Mouse (Mus musculus) bone marrow, adult 2 months (tissue): Measurements from ENCODE around the gene Sptlc2. TPM values are rescaled to one million over a fixed set of nuclear protein-coding genes. Genes with fewer than 3 reads are reported as not detected.

Experiments
- H3K27ac ChIP-seq: fragments of 200-500 bp; 2 replicates; pipeline ENCODE4 v1.5.1; 2012; ENCODE audit warnings: low read depth, mild to moderate bottlenecking, control low read depth, inconsistent platforms, low read length; ENCODE audit not compliant: control insufficient read depth, poor library complexity, insufficient read depth
- H3K4me1 ChIP-seq: fragments of 200-500 bp; 2 replicates; pipeline ENCODE4 v1.6.1; 2011; ENCODE audit warnings: low read length; ENCODE audit not compliant: control insufficient read depth, insufficient read depth
- H3K4me3 ChIP-seq: fragments of 200-500 bp; replicated peaks from 2 replicates; pipeline ENCODE3; 2011; ENCODE audit warnings: mild to moderate bottlenecking, low read depth, low read length, control low read depth; ENCODE audit not compliant: control insufficient read depth
- CTCF ChIP-seq: fragments of 200-500 bp; IDR thresholded peaks from 2 replicates; pipeline ENCODE4 v1.5.1; 2011; ENCODE audit warnings: low read length, control low read depth; ENCODE audit not compliant: control insufficient read depth, insufficient read depth
- POLR2A ChIP-seq: fragments of 200-500 bp; IDR thresholded peaks from 2 replicates; pipeline ENCODE4 v1.6.1; 2011; ENCODE audit warnings: low read depth, mild to moderate bottlenecking, control low read depth, low read length, borderline replicate concordance; ENCODE audit not compliant: control insufficient read depth
- WGBS: fragments of 180-500 bp; shearing (Covaris S2); methylation state at CpG from one replicate; pipeline ENCODE4 v1.1.7; 2018; 5-methylcytosine and 5-hydroxymethylcytosine counted together
- polyA plus RNA-seq: library from polyadenylated mRNA; stranded (reverse); fragments of >200 nt; gene quantifications from 2 replicates; pipeline ENCODE4 v1.2.4, GENCODE M21; 2011; ENCODE audit warnings: low replicate concordance; ENCODE audit not compliant: missing spikeins, insufficient read depth, insufficient read length

Gene Sptlc2
- 10.7 and 31.6 TPM in 2 replicates for polyA plus RNA-seq

- peak within 1 kb of the TSS; percentile 94 for H3K27ac ChIP-seq
- TF ChIP-seq CTCF = no peak
- peak; percentile 84; the same call in 1 of the 2 replicates for TF ChIP-seq POLR2A
- H3K4me3 ChIP-seq = peak within 1 kb of the TSS; percentile 92
- under 1% methylated on average over 45 of the region's 45 CpGs for WGBS
- no peaks in the 10 kb centered on the region; the same call in 1 of the 2 replicates for H3K4me1 ChIP-seq
Measured at GRCm38 (mm10) chr12:87388122-87388774, at the start of gene Sptlc2. Gene Sptlc2 (minus strand): TSS chr12:87388355.

DNA sequence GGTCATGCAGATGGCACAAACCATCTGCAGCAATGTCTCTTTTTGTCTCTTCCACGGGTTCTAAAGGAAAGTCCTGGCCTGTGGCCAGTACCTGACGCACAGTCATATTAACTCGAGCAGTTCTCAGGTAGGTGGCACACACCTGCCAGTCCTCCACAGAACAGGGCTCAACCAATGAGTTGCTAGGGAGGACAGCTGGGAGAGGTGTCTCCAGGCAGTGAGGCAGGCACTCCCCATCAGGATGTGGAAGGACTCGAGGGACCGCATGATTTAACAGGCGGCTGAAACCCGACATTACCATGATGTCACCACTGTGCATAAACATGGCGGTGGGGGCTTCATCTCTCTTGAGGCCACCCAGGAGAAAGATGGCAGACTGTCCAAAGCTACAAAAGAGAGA, 40.7 kb upstream of the Sptlc2 start:
- Histone ChIP-seq H3K27ac (no peak overlapping the region), H3K4me1 (no peaks in the 10 kb centered on the region), H3K4me3 (no peak overlapping the region)
- TF ChIP-seq CTCF (no peak), POLR2A (no peak)
- 80% methylated on average over 8 of the region's 8 CpGs for WGBS

- Histone ChIP-seq H3K4me3 (no peak overlapping the region), H3K27ac (no peak overlapping the region), H3K4me1 (no peaks in the 10 kb centered on the region)
- no peak for TF ChIP-seq CTCF
- no peak for TF ChIP-seq POLR2A
- 92% methylated on average over 2 of the region's 2 CpGs for WGBS
Measured at GRCm38 (mm10) chr12:87428295-87428694, 40.1 kb upstream of the Sptlc2 start.

DNA sequence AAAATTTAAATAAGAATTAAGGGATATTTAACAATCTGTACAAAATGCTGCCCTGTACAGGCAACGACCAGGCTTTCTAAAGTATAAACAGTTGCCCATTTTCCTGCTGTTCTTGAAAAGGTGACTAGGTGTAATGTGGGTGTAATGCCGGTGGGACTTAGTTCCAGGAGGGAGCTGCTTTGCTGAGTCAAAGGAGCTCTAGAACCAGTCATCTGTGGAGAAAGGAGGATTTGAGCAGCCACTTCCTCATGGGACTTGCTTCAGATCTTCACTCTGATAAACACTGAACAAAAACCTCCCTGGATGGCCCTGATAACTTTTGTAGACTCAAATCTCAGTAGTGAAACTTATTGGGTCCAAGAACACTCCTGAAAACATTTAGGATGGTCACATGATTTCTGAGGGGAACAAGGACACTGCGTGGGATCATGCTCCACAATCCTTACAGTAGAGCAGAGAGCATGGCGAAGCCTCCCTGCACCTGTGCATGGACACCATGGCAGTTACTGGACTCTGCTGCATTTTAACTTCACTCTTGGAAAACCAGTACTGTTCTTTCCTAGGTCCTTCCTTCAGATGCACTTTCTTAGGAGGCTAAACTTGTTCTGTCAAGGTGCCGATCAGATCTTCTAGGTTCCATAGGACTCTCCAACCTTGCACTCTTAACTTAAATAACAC, 38.3 kb upstream of the Sptlc2 start:
- Histone ChIP-seq H3K27ac (no peak overlapping the region), H3K4me3 (no peak overlapping the region), H3K4me1 (peaks cover 1% of the 10 kb centered on the region; the same call in 1 of the 2 replicates)
- WGBS = 88% methylated on average over 5 of the region's 5 CpGs
- TF ChIP-seq CTCF = no peak
- no peak for TF ChIP-seq POLR2A

- Histone ChIP-seq H3K4me3 (no peak overlapping the region), H3K4me1 (peaks cover 1% of the 10 kb centered on the region; the same call in 1 of the 2 replicates), H3K27ac (no peak overlapping the region)
- TF ChIP-seq CTCF (no peak), POLR2A (no peak)
- WGBS = 68% methylated on average over 3 of the region's 3 CpGs
Measured at GRCm38 (mm10) chr12:87424516-87424915, 36.4 kb upstream of the Sptlc2 start.

DNA sequence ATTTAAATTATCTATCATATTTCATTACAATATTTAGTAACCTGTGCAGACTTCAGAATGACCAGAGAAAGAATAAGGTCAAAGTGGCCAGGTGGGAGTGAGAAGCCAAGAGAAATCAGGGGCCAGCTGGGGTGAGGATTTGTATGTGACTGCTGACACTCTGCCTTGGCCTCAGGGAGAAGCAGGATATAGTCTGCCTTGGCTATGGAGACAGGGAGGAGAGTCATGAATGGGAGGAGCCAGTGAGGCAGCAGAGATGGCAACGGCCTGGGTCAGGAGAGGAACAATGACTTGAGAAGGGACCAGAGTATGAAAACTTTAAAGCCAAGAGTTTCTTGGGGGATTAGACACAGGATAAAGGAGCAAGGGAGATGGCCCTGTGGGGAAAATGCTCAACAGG, 35.5 kb upstream of the Sptlc2 start:
- TF ChIP-seq CTCF (no peak), POLR2A (no peak)
- no peak overlapping the region for H3K4me3 ChIP-seq
- H3K27ac ChIP-seq = no peak overlapping the region
- H3K4me1 ChIP-seq = peaks cover 1% of the 10 kb centered on the region; the same call in 1 of the 2 replicates
- 58% methylated on average over 1 of the region's 1 CpGs for WGBS

GRCm38 (mm10) chr12:87421708-87422507, 33.8 kb upstream of the Sptlc2 start:
- Histone ChIP-seq H3K4me3 (no peak overlapping the region), H3K27ac (no peak overlapping the region), H3K4me1 (peaks cover 1% of the 10 kb centered on the region; the same call in 1 of the 2 replicates)
- TF ChIP-seq POLR2A = no peak
- TF ChIP-seq CTCF = no peak
- WGBS = 50% methylated on average over 5 of the region's 5 CpGs

DNA sequence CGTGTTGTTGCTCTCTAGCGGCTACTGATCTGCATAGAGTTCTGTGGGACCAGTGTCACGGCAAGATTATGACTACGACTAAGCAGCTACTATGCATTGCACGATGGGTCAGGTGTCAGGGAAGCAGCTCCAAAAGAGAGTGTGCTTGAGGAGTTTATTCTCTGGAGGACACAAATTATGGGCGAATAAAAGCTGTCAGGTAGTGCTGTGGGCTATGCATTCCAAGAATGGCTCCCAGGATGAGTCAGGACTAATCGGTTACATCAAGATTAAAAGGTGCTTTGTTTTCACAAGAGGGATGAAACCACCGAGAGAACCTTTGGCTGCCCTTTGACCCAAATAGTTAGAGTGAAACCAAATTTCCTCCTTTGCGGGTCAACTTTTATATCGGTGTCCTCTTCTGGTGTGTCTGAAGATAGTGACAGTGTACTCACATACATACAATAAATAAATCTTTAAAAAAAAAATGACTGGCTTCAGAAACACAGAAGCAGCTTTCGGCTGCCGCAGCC, 31.9 kb upstream of the Sptlc2 start:
- no peak for TF ChIP-seq POLR2A
- Histone ChIP-seq H3K27ac (no peak overlapping the region), H3K4me1 (peaks cover 5% of the 10 kb centered on the region; the same call in 1 of the 2 replicates), H3K4me3 (no peak overlapping the region)
- WGBS = 67% methylated on average over 12 of the region's 12 CpGs

DNA sequence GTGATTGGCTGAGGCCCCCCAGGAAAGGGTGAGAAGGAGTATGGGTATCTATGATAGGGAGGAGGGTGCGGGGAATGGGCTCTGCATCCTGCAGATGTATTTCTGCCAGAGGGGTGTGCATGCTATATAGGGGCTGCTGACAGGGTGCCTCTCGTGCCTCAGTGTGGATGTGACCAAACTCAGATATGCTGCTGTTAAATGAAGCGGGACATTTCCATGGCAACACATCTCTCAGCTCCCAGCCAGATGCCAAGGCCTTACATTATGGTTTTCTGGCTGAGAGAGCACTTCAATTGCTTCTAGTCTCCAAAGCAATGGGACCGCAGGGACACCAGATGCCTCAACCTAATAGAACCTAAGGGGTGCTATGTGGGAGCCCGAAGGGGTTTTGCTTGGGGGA, 30.8 kb upstream of the Sptlc2 start:
- no peak overlapping the region for H3K27ac ChIP-seq
- no peak overlapping the region for H3K4me3 ChIP-seq
- 79% methylated on average over 5 of the region's 5 CpGs for WGBS
- TF ChIP-seq CTCF (no peak), POLR2A (no peak)
- peaks cover 5% of the 10 kb centered on the region; the same call in 1 of the 2 replicates for H3K4me1 ChIP-seq
